Mouse (Mus musculus) urinary bladder, adult 2 months (tissue): ENCODE results near the gene Mab21l3. TPM values are rescaled to one million over a fixed set of nuclear protein-coding genes. Genes with fewer than 3 reads are reported as not detected.

ENCODE experiments used
- polyA plus RNA-seq: library from polyadenylated mRNA; depleted of rRNA; stranded (reverse); fragments of >200 nt; gene quantifications from 2 replicates; pipeline ENCODE4 v1.2.3, GENCODE M21; 2012; rRNA removed

Gene Mab21l3
- polyA plus RNA-seq, 1 experiment = 1.7 TPM

Other genes starting within 250 kb of the Mab21l3 start
- 253 and 274 TPM in 2 replicates for gene Atp1a1, start 244.3 kb downstream of the Mab21l3 start, polyA plus RNA-seq
- gene Slc22a15, start 75.5 kb upstream of the Mab21l3 start, polyA plus RNA-seq = 7.1 and 8.4 TPM in 2 replicates
- gene Nhlh2, start 161.1 kb upstream of the Mab21l3 start, polyA plus RNA-seq = not detected in 2 replicates
- 52.0 and 91.3 TPM in 2 replicates for gene Casq2, start 237.5 kb upstream of the Mab21l3 start, polyA plus RNA-seq